In the genomic region with DNA sequence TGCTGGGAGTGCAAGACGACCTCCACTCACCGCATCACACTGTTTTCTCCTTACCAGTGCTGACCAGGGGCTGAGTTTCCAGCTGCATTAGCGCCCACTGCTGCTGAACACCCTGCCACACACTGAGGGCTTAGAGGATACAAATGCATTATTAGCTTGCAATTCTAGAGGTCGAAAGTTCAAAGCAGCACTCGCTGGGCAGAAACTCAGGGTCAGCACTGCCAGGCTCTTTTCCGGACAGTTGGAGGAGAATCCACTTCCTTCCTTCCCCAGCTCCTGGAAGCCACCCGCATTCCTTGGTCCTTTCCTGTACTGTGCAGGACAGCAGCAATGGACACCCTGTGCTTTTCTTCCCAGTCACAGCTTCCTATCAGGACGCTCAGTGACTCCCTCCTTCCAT, we compare ENCODE assay signal across 15 mouse cellular contexts. TPM values are rescaled to one million over a fixed set of nuclear protein-coding genes. Genes with fewer than 3 reads are reported as not detected.
DNase-seq lines count a peak whose midpoint lies in the region; ATAC-seq and TF ChIP-seq lines count a peak whose summit lies in the region.
"Had no signal": no experiment of that assay in that cellular context is flagged by ENCODE, and none has a peak within 500 bp of the region (broad histone marks: within the 10 kb centered on the region; RNA-seq: fewer than 3 reads in every experiment).

No protein-coding gene starts in this region.

- DNase-seq in adrenal gland, postnatal 14 days, result peak; percentile 40
- DNase-seq in adrenal gland, postnatal 25 days, result no peak
- peak; percentile 24 for DNase-seq in liver, adult 2 months (ENCODE audit: extremely low read depth, low read depth, low spot score)
- no peak for DNase-seq in liver
- peak; percentile 58 for DNase-seq in kidney, postnatal 14 days
- peak; percentile 22 to 45 for DNase-seq in lung, postnatal 4 days
- DNase-seq in thymus, adult 2 months, result no peak
- DNase-seq: adrenal gland, adult 8-10 months; cerebellum, adult 18-20 months; gastrocnemius, postnatal 10 days; right cerebral cortex, postnatal 4 days had no signal

- no peak overlapping the region for H3K9ac ChIP-seq in liver, adult 2 months (ENCODE audit: low read depth, low read length)
- H3K9ac ChIP-seq in neural tube, embryonic 15.5 days (replicated peaks), result no peak overlapping the region
- H3K9ac ChIP-seq: forebrain, embryonic 12.5 days; midbrain, embryonic 15.5 days had no signal

- no peak overlapping the region for H3K4me3 ChIP-seq in liver, adult 2 months (ENCODE audit: insufficient read depth, low read depth, low read length)
- H3K4me3 ChIP-seq in thymus, adult 2 months (ENCODE audit: control insufficient read depth, insufficient read depth, low read length), result no peak overlapping the region
- H3K4me3 ChIP-seq in neural tube, embryonic 15.5 days (replicated peaks), result no peak overlapping the region
- H3K4me3 ChIP-seq: forebrain, embryonic 12.5 days; hindbrain, embryonic 10.5 days; midbrain, embryonic 15.5 days had no signal

- no peaks in the 10 kb centered on the region for H3K27me3 ChIP-seq in liver, adult 2 months (ENCODE audit: control insufficient read depth, insufficient read depth, low read length)
- no peaks in the 10 kb centered on the region for H3K27me3 ChIP-seq in thymus, adult 2 months (ENCODE audit: control insufficient read depth, insufficient read depth, low read length)
- no peaks in the 10 kb centered on the region for H3K27me3 ChIP-seq in neural tube, embryonic 15.5 days (replicated peaks)
- H3K27me3 ChIP-seq: forebrain, embryonic 12.5 days; midbrain, embryonic 15.5 days had no signal

- peaks cover 27% of the 10 kb centered on the region for H3K4me1 ChIP-seq in liver, adult 2 months (ENCODE audit: control insufficient read depth, insufficient read depth, low read length)
- H3K4me1 ChIP-seq in thymus, adult 2 months (replicated peaks; ENCODE audit: control insufficient read depth, insufficient read depth, low read length), result no peaks in the 10 kb centered on the region; the same call in 1 of the 2 replicates
- H3K4me1 ChIP-seq in neural tube, embryonic 15.5 days, result no peaks in the 10 kb centered on the region; the same call in 1 of the 2 replicates

- 59% methylated on average over 8 of the region's 8 CpGs for WGBS in liver, adult 2 months
- 94% methylated on average over 8 of the region's 8 CpGs for WGBS in thymus, adult 2 months
- WGBS in neural tube, embryonic 15.5 days, result 54% methylated on average over 8 of the region's 8 CpGs

- H3K4me2 ChIP-seq in neural tube, embryonic 15.5 days, result no peak overlapping the region
- H3K4me2 ChIP-seq: forebrain, embryonic 12.5 days; midbrain, embryonic 15.5 days had no signal

- no peak for TF ChIP-seq POLR2A in liver, adult 2 months (IDR thresholded peaks at IDR 0.05; ENCODE audit: extremely low read depth, insufficient read depth, low read length)
- no peak for TF ChIP-seq POLR2A in thymus, adult 2 months (IDR thresholded peaks at IDR 0.05; ENCODE audit: control insufficient read depth, extremely low read depth, insufficient read depth, low read length, poor library complexity)

- no peaks in the 10 kb centered on the region for H3K9me3 ChIP-seq in neural tube, embryonic 15.5 days (replicated peaks)
- H3K9me3 ChIP-seq: forebrain, embryonic 12.5 days; hindbrain, embryonic 10.5 days; midbrain, embryonic 15.5 days had no signal

- peaks cover 12% of the 10 kb centered on the region for H3K79me2 ChIP-seq in liver, adult 2 months (ENCODE audit: control insufficient read depth, insufficient read depth, low read length)

- peak; percentile 40 for TF ChIP-seq CTCF in liver, adult 2 months (IDR thresholded peaks at IDR 0.05; ENCODE audit: low read depth, low read length)
- no peak for TF ChIP-seq CTCF in thymus, adult 2 months (IDR thresholded peaks at IDR 0.05; ENCODE audit: borderline replicate concordance, control insufficient read depth, extremely low read depth, insufficient read depth, low read length, poor library complexity)

- H3K27ac ChIP-seq in liver, adult 2 months (replicated peaks; ENCODE audit: insufficient read depth, low read depth, low read length), result 0 out of 2 replicates have a peak overlapping the region, but pooled peaks have one; percentile 7
- no peak overlapping the region for H3K27ac ChIP-seq in thymus, adult 2 months (ENCODE audit: control insufficient read depth, insufficient read depth, low read length)
- no peak overlapping the region; the same call in 1 of the 2 replicates for H3K27ac ChIP-seq in neural tube, embryonic 15.5 days (replicated peaks)
- H3K27ac ChIP-seq: hindbrain, embryonic 10.5 days; midbrain, embryonic 15.5 days had no signal

- H3K36me3 ChIP-seq in liver, adult 2 months (ENCODE audit: control insufficient read depth, insufficient read depth, low read length), result no peaks in the 10 kb centered on the region
- no peaks in the 10 kb centered on the region for H3K36me3 ChIP-seq in thymus, adult 2 months (ENCODE audit: control insufficient read depth, insufficient read depth, low read length)
- no peaks in the 10 kb centered on the region for H3K36me3 ChIP-seq in neural tube, embryonic 15.5 days
- H3K36me3 ChIP-seq: forebrain, embryonic 12.5 days; midbrain, embryonic 15.5 days had no signal

- ATAC-seq in neural tube, embryonic 15.5 days (ENCODE audit: low FRiP score), result no peak
- ATAC-seq: midbrain, embryonic 15.5 days had no signal

RNA-seq across cellular contexts. Expression of a gene that starts 31.2 kb away (rescaled TPM):
- 23.2 and 26.2 TPM in 2 replicates for total RNA-seq in adrenal gland, postnatal 14 days (2021)
- 20.9 and 34.2 TPM in 2 replicates for total RNA-seq in adrenal gland, postnatal 25 days (2021)
- 12.0 and 15.9 TPM in 2 replicates for total RNA-seq in liver, adult 2 months (2014; rRNA removed)
- polyA plus RNA-seq in liver, adult 2 months (2012; rRNA removed), result 8.4 and 9.6 TPM in 2 replicates
- 30.9 and 31.9 TPM in 2 replicates for polyA plus RNA-seq in thymus, adult 2 months (2012; rRNA removed)
- 94.8 and 104 TPM in 2 replicates for polyA plus RNA-seq in neural tube, embryonic 15.5 days (2015; fragmentation: Nextera tagmentation; extraction: Ambion mirVana)

RNA-seq across cellular contexts. Expression of a gene that starts 31.4 kb away (rescaled TPM):
- total RNA-seq in adrenal gland, postnatal 14 days (2021), result 43.7 and 47.7 TPM in 2 replicates
- total RNA-seq in adrenal gland, postnatal 25 days (2021), result 70.8 and 76.6 TPM in 2 replicates
- total RNA-seq in liver, adult 2 months (2014; rRNA removed), result 4.9 and 5.6 TPM in 2 replicates
- polyA plus RNA-seq in liver, adult 2 months (2012; rRNA removed), result 6.4 and 8.6 TPM in 2 replicates
- polyA plus RNA-seq in thymus, adult 2 months (2012; rRNA removed), result 32.2 and 37.3 TPM in 2 replicates
- 8.7 and 12.8 TPM in 2 replicates for polyA plus RNA-seq in neural tube, embryonic 15.5 days (2015; fragmentation: Nextera tagmentation; extraction: Ambion mirVana)

Comparison
In these comparisons a context has a peak if more than half of its experiments do, and no peak if none do; other contexts are left out.
1. DNase-seq: peak in adrenal gland, postnatal 14 days (single experiment), liver, adult 2 months (single experiment), kidney, postnatal 14 days (single experiment) and lung, postnatal 4 days (2 of 2); none in adrenal gland, postnatal 25 days (single experiment), liver (single experiment) and thymus, adult 2 months (single experiment).